ENCODE assay signal across 19 mouse cellular contexts in genomic region chr8:26358711-26359136, GRCm38 (mm10).
A peak's percentile ranks its signal among the peaks of the same experiment; 100 is the strongest.
DNase-seq lines count a peak whose midpoint lies in the region; ATAC-seq and TF ChIP-seq lines count a peak whose summit lies in the region.
"Had no signal": no experiment of that assay in that cellular context is flagged by ENCODE, and none has a peak within 500 bp of the region (broad histone marks: within the 10 kb centered on the region; RNA-seq: fewer than 3 reads in every experiment).

No protein-coding gene starts in this region.

- no peak overlapping the region for H3K9ac ChIP-seq in limb, embryonic 15.5 days
- H3K9ac ChIP-seq: embryonic facial prominence, embryonic 15.5 days; heart, embryonic 12.5 days had no signal

- peak; percentile 28 for DNase-seq in gastrocnemius, adult 18-20 months (ENCODE audit: low spot score)
- no peak for DNase-seq in gastrocnemius, postnatal 10 days
- DNase-seq in gastrocnemius, adult 2 months = peak; percentile 44
- peak; percentile 64 for DNase-seq in lung, postnatal 25 days (ENCODE audit: low spot score)
- DNase-seq in ovary, adult 18-20 months (ENCODE audit: low spot score) = no peak
- no peak for DNase-seq in left cerebral cortex, postnatal 10 days (ENCODE audit: extremely low spot score in 1 of 2, low spot score in 2 of 2)
- DNase-seq: adrenal gland, postnatal 36 days; cerebellum, postnatal 10 days; heart, postnatal 4 days; layer of hippocampus, adult 9-11 months; right cerebral cortex, postnatal 14 days had no signal

- peak overlapping the region; percentile 65 for H3K27ac ChIP-seq in gastrocnemius, adult 2 months
- peak overlapping the region; percentile 5; the same call in 1 of the 2 replicates for H3K27ac ChIP-seq in limb, embryonic 15.5 days
- H3K27ac ChIP-seq: embryonic facial prominence, embryonic 15.5 days; kidney, postnatal 0 days; midbrain, embryonic 10.5 days had no signal

- intact Hi-C loops in gastrocnemius, adult 2 months (cut with DNase I) = loop anchor here (10.0 kb wide), 1 partner anchor 724 kb away; no protein-coding TSS in a partner anchor
- intact Hi-C loops in left cerebral cortex, postnatal 10 days (cut with DNase I) = no loop called here

- WGBS in limb, embryonic 15.5 days = 38% methylated on average over 13 of the region's 13 CpGs

- H3K4me2 ChIP-seq in limb, embryonic 15.5 days = no peak overlapping the region
- H3K4me2 ChIP-seq: embryonic facial prominence, embryonic 15.5 days; heart, embryonic 12.5 days had no signal

- H3K27me3 ChIP-seq in limb, embryonic 15.5 days = peaks cover 11% of the 10 kb centered on the region; the same call in 1 of the 2 replicates
- H3K27me3 ChIP-seq: embryonic facial prominence, embryonic 15.5 days; heart, embryonic 12.5 days had no signal

- H3K9me3 ChIP-seq in limb, embryonic 15.5 days = no peaks in the 10 kb centered on the region
- H3K9me3 ChIP-seq: embryonic facial prominence, embryonic 15.5 days; heart, embryonic 12.5 days; midbrain, embryonic 10.5 days had no signal

- ATAC-seq in limb, embryonic 15.5 days (ENCODE audit: insufficient number of reproducible peaks, low FRiP score, low TSS enrichment, low read depth) = 0 out of 2 replicates have a peak, but pooled peaks have one; percentile 40
- ATAC-seq in granulocyte monocyte progenitor cell, adult 5-6 weeks (replicated peaks; ENCODE audit: poor library complexity, severe bottlenecking) = no peak
- ATAC-seq: activated CD4-positive, CD25-positive, alpha-beta regulatory T cell, adult 4 months had no signal

- H3K4me1 ChIP-seq in limb, embryonic 15.5 days = peaks cover 15% of the 10 kb centered on the region; the same call in 1 of the 2 replicates
- H3K4me1 ChIP-seq: embryonic facial prominence, embryonic 15.5 days had no signal

- no peak for TF ChIP-seq CTCF in gastrocnemius, adult 2 months (IDR thresholded peaks at IDR 0.05)

- no peak overlapping the region for H3K4me3 ChIP-seq in gastrocnemius, adult 2 months
- H3K4me3 ChIP-seq in limb, embryonic 15.5 days = no peak overlapping the region
- H3K4me3 ChIP-seq: embryonic facial prominence, embryonic 15.5 days; heart, embryonic 12.5 days; midbrain, embryonic 10.5 days; myocyte had no signal

- H3K36me3 ChIP-seq in limb, embryonic 15.5 days = no peaks in the 10 kb centered on the region
- H3K36me3 ChIP-seq: embryonic facial prominence, embryonic 15.5 days; heart, embryonic 12.5 days; midbrain, embryonic 10.5 days had no signal

Comparison
In these comparisons a context has a peak if more than half of its experiments do, and no peak if none do; other contexts are left out.
1. DNase-seq: peak in gastrocnemius, adult 18-20 months (single experiment), gastrocnemius, adult 2 months (single experiment) and lung, postnatal 25 days (single experiment); none in gastrocnemius, postnatal 10 days (single experiment), ovary, adult 18-20 months (single experiment) and left cerebral cortex, postnatal 10 days (0 of 2).